Comparison of ENCODE assay signal across 18 mouse cellular contexts in genomic region chr5:97809007-97809406, GRCm38 (mm10).
DNase-seq lines count a peak whose midpoint lies in the region; ATAC-seq and TF ChIP-seq lines count a peak whose summit lies in the region.
"Had no signal": no experiment of that assay in that cellular context is flagged by ENCODE, and none has a peak within 500 bp of the region (broad histone marks: within the 10 kb centered on the region; RNA-seq: fewer than 3 reads in every experiment).

No protein-coding gene starts in this region.

- no peaks in the 10 kb centered on the region for H3K36me3 ChIP-seq in hindbrain, postnatal 0 days (ENCODE audit: insufficient read depth, low read length)
- H3K36me3 ChIP-seq in hindbrain, embryonic 16.5 days (ENCODE audit: control insufficient read depth, insufficient read depth, low read length) = no peaks in the 10 kb centered on the region
- no peaks in the 10 kb centered on the region for H3K36me3 ChIP-seq in liver, adult 2 months (ENCODE audit: control insufficient read depth, insufficient read depth, low read length)
- H3K36me3 ChIP-seq in liver, embryonic 11.5 days (ENCODE audit: control insufficient read depth, insufficient read depth, low read length) = no peaks in the 10 kb centered on the region
- H3K36me3 ChIP-seq: embryonic facial prominence, embryonic 13.5 days; forebrain, embryonic 15.5 days; G1E had no signal

- no peaks in the 10 kb centered on the region for H3K9me3 ChIP-seq in hindbrain, postnatal 0 days (ENCODE audit: low read length)
- H3K9me3 ChIP-seq in hindbrain, embryonic 16.5 days (ENCODE audit: control insufficient read depth, low read length) = no peaks in the 10 kb centered on the region
- H3K9me3 ChIP-seq in liver, embryonic 11.5 days (ENCODE audit: control insufficient read depth, low read length) = no peaks in the 10 kb centered on the region
- H3K9me3 ChIP-seq: embryonic facial prominence, embryonic 13.5 days; forebrain, embryonic 15.5 days had no signal

- no peak for ATAC-seq in hindbrain, postnatal 0 days
- no peak for ATAC-seq in hindbrain, embryonic 16.5 days
- ATAC-seq in liver, embryonic 11.5 days (replicated peaks; ENCODE audit: low FRiP score) = no peak
- ATAC-seq: forebrain, embryonic 15.5 days; midbrain, embryonic 16.5 days had no signal

- peak overlapping the region; percentile 63 for H3K27ac ChIP-seq in gastrocnemius, adult 2 months
- H3K27ac ChIP-seq in hindbrain, postnatal 0 days = no peak overlapping the region
- H3K27ac ChIP-seq in hindbrain, embryonic 16.5 days (ENCODE audit: low read depth, low read length) = no peak overlapping the region
- no peak overlapping the region for H3K27ac ChIP-seq in liver, adult 2 months (replicated peaks; ENCODE audit: insufficient read depth, low read depth, low read length)
- H3K27ac ChIP-seq in liver, embryonic 11.5 days (ENCODE audit: low read depth, low read length) = no peak overlapping the region
- H3K27ac ChIP-seq: embryonic facial prominence, embryonic 13.5 days; forebrain, embryonic 15.5 days; layer of hippocampus, adult 2 months had no signal

- no peak overlapping the region for H3K4me2 ChIP-seq in hindbrain, postnatal 0 days (ENCODE audit: low read depth, low read length)
- H3K4me2 ChIP-seq in hindbrain, embryonic 16.5 days (ENCODE audit: low read length) = no peak overlapping the region
- H3K4me2 ChIP-seq in liver, embryonic 11.5 days = no peak overlapping the region
- H3K4me2 ChIP-seq: embryonic facial prominence, embryonic 13.5 days; forebrain, embryonic 15.5 days had no signal

- no peak overlapping the region for H3K4me3 ChIP-seq in gastrocnemius, adult 2 months
- H3K4me3 ChIP-seq in hindbrain, postnatal 0 days (ENCODE audit: low read length) = no peak overlapping the region
- H3K4me3 ChIP-seq in hindbrain, embryonic 16.5 days (ENCODE audit: low read length) = no peak overlapping the region
- H3K4me3 ChIP-seq in liver, adult 2 months (ENCODE audit: insufficient read depth, low read depth, low read length) = no peak overlapping the region
- no peak overlapping the region for H3K4me3 ChIP-seq in liver, embryonic 11.5 days (ENCODE audit: low read depth, low read length)
- H3K4me3 ChIP-seq: embryonic facial prominence, embryonic 13.5 days; forebrain, embryonic 15.5 days; layer of hippocampus, adult 2 months; megakaryocyte, embryonic 14.5 days had no signal

- TF ChIP-seq POLR2A in liver, adult 2 months (IDR thresholded peaks at IDR 0.05; ENCODE audit: extremely low read depth, insufficient read depth, low read length) = no peak

- no peaks in the 10 kb centered on the region for H3K4me1 ChIP-seq in hindbrain, postnatal 0 days (ENCODE audit: insufficient read depth, low read length)
- H3K4me1 ChIP-seq in hindbrain, embryonic 16.5 days (ENCODE audit: control insufficient read depth, insufficient read depth, low read depth, low read length) = no peaks in the 10 kb centered on the region
- peaks cover 5% of the 10 kb centered on the region; the same call in 1 of the 2 replicates for H3K4me1 ChIP-seq in liver, adult 2 months (ENCODE audit: control insufficient read depth, insufficient read depth, low read length)
- H3K4me1 ChIP-seq in liver, embryonic 11.5 days (replicated peaks; ENCODE audit: control insufficient read depth, insufficient read depth, low read length) = no peaks in the 10 kb centered on the region
- H3K4me1 ChIP-seq: forebrain, embryonic 15.5 days; megakaryocyte, embryonic 14.5 days had no signal

- 32% methylated on average over 2 of the region's 2 CpGs for WGBS in hindbrain, postnatal 0 days
- WGBS in hindbrain, embryonic 16.5 days = 49% methylated on average over 2 of the region's 2 CpGs
- 50% methylated on average over 2 of the region's 2 CpGs for WGBS in liver, adult 2 months
- 43% methylated on average over 2 of the region's 2 CpGs for WGBS in liver, embryonic 11.5 days

- TF ChIP-seq CTCF in gastrocnemius, adult 2 months (IDR thresholded peaks at IDR 0.05) = no peak
- TF ChIP-seq CTCF in hindbrain, postnatal 0 days (IDR thresholded peaks at IDR 0.05; ENCODE audit: low read depth) = no peak
- no peak for TF ChIP-seq CTCF in liver, adult 2 months (IDR thresholded peaks at IDR 0.05; ENCODE audit: low read depth, low read length)

- intact Hi-C loops in gastrocnemius, adult 2 months (cut with DNase I) = no loop called here

- H3K9ac ChIP-seq in hindbrain, postnatal 0 days (replicated peaks; ENCODE audit: low read length) = no peak overlapping the region
- no peak overlapping the region for H3K9ac ChIP-seq in hindbrain, embryonic 16.5 days (ENCODE audit: low read depth, low read length)
- H3K9ac ChIP-seq in liver, adult 2 months (ENCODE audit: low read depth, low read length) = no peak overlapping the region
- H3K9ac ChIP-seq in liver, embryonic 11.5 days (ENCODE audit: low read depth, low read length) = no peak overlapping the region
- H3K9ac ChIP-seq: embryonic facial prominence, embryonic 13.5 days; forebrain, embryonic 15.5 days had no signal

- DNase-seq in gastrocnemius, adult 2 months = no peak
- DNase-seq in gastrocnemius, adult 8-10 months (ENCODE audit: low spot score in 2 of 2) = no peak
- DNase-seq in hindbrain, postnatal 0 days (ENCODE audit: low spot score) = peak; percentile 11
- peak; percentile 17 for DNase-seq in liver, adult 2 months (ENCODE audit: extremely low read depth, low read depth, low spot score)
- DNase-seq in liver, embryonic 11.5 days (ENCODE audit: low spot score) = no peak
- peak; percentile 9 for DNase-seq in mesoderm, embryonic 11.5 days (ENCODE audit: low read depth, low spot score)
- DNase-seq: adrenal gland, postnatal 14 days; layer of hippocampus, postnatal 36 days; liver; right cerebral cortex, postnatal 14 days; thymus, postnatal 36 days had no signal

- H3K27me3 ChIP-seq in hindbrain, postnatal 0 days (ENCODE audit: insufficient read depth, low read length) = no peaks in the 10 kb centered on the region
- H3K27me3 ChIP-seq in hindbrain, embryonic 16.5 days (replicated peaks; ENCODE audit: control insufficient read depth, insufficient read depth, low read length) = no peaks in the 10 kb centered on the region
- no peaks in the 10 kb centered on the region for H3K27me3 ChIP-seq in liver, adult 2 months (ENCODE audit: control insufficient read depth, insufficient read depth, low read length)
- no peaks in the 10 kb centered on the region for H3K27me3 ChIP-seq in liver, embryonic 11.5 days (replicated peaks; ENCODE audit: control insufficient read depth, insufficient read depth, low read length)
- H3K27me3 ChIP-seq: embryonic facial prominence, embryonic 13.5 days; forebrain, embryonic 15.5 days; megakaryocyte, embryonic 14.5 days had no signal

- H3K79me2 ChIP-seq in liver, adult 2 months (ENCODE audit: control insufficient read depth, insufficient read depth, low read length) = no peaks in the 10 kb centered on the region

Comparison
In these comparisons a context has a peak if more than half of its experiments do, and no peak if none do; other contexts are left out.
1. DNase-seq: peak in hindbrain, postnatal 0 days (single experiment), liver, adult 2 months (single experiment) and mesoderm, embryonic 11.5 days (single experiment); none in gastrocnemius, adult 2 months (single experiment), gastrocnemius, adult 8-10 months (0 of 2) and liver, embryonic 11.5 days (single experiment).